Mouse (Mus musculus): ENCODE data around the gene Slc25a25.
A peak's percentile ranks its signal among the peaks of the same experiment; 100 is the strongest.

The Slc25a25 gene

DNA sequence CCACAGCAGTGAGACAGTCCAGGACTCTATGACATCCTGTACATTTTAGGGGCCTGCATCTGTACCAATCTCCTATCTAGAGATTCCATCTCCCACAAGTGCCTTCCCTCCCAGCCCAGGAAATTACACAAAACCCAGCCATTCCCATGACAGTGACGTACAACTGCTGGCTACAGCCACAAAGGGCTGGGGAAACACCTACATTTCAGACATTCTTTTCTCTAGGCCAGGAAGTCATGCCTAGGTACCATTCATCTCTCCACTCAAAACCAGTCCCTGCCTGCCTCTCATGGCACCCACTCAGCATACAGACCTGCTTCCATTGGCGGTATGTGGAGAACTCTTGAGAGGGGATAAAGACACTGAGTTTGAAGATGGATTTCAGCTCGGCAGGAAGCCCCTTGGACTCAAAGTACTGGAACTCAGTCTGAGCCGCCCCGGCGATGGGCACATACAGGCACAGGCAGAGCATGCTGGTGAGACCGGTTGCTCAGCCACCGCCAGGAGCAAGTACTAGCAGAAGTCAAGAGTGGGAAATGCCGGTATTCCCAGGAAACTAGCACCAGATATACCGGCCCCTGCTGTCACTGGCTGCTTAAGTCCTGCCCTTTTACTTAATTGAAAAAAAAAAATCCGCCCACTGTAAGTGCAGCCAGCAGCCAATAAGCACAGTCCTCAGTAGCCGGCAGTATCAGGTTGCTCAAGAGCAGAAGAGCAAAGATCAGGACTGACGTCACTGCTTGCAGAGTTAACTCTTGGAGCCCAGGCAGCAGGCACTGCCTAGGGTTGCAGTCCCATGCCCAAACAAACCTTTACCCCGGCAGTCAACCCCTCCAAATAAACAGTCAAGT lies 27.5 kb downstream of the Slc25a25 start:
- TF ChIP-seq GATA4 (IDR thresholded peaks at IDR 0.05; ENCODE audit: insufficient replicate concordance, low read length): peak; percentile 44; the same call in 1 of the 2 replicates

- no peak for TF ChIP-seq GATA4 (IDR thresholded peaks at IDR 0.05; ENCODE audit: insufficient replicate concordance, low read length)
These were observed 29.4 kb downstream of the Slc25a25 start for GRCm38 (mm10) chr2:32421851-32422251.

GRCm38 (mm10) chr2:32420647-32421046 lies 30.6 kb downstream of the Slc25a25 start:
- TF ChIP-seq GATA4 (IDR thresholded peaks at IDR 0.05; ENCODE audit: insufficient replicate concordance, low read length): no peak

GRCm38 (mm10) chr2:32420066-32420608 lies 31.1 kb downstream of the Slc25a25 start:
- TF ChIP-seq GATA4 (IDR thresholded peaks at IDR 0.05; ENCODE audit: insufficient replicate concordance, low read length): no peak

DNA sequence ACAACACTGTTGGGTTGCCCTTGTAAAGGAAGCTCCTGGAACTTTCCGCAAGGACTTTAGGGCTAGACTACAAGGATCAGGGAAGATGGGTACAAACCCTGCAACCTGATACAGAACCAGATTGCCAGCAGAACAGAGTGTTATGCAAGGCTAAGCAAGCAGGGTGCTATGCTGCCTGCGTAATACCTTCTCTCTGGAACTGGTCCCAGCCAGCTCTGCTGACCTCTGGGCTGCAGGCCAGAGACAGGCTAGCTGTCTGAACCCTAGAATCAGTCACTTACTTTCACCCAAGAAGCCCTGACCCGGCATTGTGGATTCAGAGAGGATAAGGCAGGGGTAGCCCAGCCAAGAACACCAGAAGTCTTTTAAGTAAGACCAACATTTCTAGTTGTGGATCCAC lies 31.9 kb downstream of the Slc25a25 start:
- TF ChIP-seq GATA4 (IDR thresholded peaks at IDR 0.05; ENCODE audit: insufficient replicate concordance, low read length): no peak

DNA sequence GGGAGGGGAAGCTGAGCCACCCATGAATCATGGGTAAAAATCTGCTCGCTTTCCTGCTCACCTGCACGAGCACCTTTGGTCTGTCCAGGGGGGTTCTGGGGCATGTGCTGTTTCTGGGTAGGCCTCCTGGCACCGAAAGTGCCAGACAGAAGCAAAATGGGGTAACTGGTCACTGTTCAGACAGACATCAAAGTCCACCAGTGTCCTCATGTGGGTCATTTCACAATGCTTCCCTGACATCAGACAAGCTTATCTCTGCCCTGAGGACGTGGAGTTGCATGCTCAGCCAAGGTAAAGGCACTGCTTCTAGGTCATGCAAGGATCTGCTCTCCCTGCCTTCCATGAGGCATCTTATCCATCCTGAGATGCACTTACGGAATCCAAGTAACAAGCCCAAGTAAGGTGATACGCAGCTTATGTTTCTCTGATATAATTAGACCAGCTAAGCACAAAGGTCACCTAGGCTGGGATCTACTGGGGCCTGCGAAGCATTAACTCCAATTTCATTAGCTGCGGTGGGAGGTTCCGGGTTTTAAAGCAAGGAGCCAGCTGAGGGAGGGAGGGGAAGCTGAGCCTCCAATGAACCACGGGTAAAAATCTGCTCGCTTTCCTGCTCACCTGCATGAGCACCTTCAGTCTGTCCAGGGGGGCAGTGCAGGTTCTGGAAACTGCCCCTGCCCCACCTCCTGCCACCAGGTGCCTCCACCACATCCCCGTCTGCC lies 32.7 kb downstream of the Slc25a25 start:
- peak; percentile 96 for TF ChIP-seq GATA4 (IDR thresholded peaks at IDR 0.05; ENCODE audit: insufficient replicate concordance, low read length)

- no peak for TF ChIP-seq GATA4 (IDR thresholded peaks at IDR 0.05; ENCODE audit: insufficient replicate concordance, low read length)
These were observed 33.8 kb downstream of the Slc25a25 start for GRCm38 (mm10) chr2:32417486-32417885.

- no peak for TF ChIP-seq GATA4 (IDR thresholded peaks at IDR 0.05; ENCODE audit: insufficient replicate concordance, low read length)
These were observed 34.7 kb downstream of the Slc25a25 start for GRCm38 (mm10) chr2:32416556-32416955.

DNA sequence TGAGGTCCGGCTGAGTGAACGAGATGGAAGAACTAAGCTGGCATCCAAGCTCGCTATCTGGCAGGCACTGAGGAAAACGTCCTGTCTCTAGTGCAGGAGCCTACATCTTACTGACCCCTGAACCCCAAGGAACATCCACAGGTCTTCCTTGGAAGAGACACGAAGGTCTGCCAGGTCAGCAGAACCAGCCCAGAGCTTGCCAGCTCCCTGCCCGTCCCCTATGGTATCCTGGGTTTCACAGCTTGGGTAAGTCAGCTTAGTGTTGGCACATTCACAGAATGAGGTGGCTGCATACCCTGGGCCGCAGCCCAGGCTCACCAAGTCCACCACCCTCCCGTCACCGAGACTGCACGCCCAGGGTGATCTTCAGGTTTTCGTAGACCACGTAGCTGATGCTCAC lies 35.4 kb downstream of the Slc25a25 start:
- no peak for TF ChIP-seq GATA4 (IDR thresholded peaks at IDR 0.05; ENCODE audit: insufficient replicate concordance, low read length)

- TF ChIP-seq GATA4 (IDR thresholded peaks at IDR 0.05; ENCODE audit: insufficient replicate concordance, low read length): no peak
These were observed 37.3 kb downstream of the Slc25a25 start for GRCm38 (mm10) chr2:32413936-32414335.

DNA sequence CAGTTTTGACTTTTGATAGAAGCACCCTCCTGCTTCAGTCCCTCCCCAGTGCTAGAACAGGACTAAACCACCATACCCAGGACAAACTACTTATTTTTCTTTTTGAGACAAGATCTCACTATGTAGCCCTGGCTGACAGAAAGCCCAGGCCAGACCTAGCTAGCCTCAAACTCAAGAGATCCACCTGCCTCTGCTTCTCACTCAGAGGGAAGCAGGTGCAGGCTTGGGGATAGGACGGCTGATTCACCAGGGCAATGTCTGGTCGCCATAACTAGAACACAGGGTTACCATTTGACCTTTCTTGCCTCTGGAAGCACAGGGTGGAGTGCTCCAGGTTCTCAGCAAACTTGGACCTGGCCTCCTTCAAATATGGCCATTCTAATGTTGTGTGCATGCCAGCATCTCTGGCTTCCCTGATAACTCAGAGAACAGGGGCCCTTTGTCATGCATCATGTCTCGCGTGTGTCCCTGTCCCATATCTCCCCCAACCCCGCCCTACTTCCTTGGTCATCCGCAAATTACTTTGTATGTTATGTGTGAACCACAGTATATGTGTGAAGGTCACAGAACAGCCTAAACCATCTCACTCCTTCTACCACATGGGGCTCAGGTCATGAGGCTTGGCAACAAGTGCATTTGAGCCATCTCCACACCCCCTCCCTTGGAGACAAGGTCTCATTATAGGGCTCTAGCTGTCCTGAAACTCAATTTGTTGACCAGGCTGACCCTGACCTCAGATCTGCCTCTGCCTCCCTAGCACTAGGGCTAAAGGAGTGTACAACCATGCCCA lies 38.3 kb downstream of the Slc25a25 start:
- no peak for TF ChIP-seq GATA4 (IDR thresholded peaks at IDR 0.05; ENCODE audit: insufficient replicate concordance, low read length)

GRCm38 (mm10) chr2:32411407-32411806 lies 39.8 kb downstream of the Slc25a25 start:
- TF ChIP-seq GATA4 (IDR thresholded peaks at IDR 0.05; ENCODE audit: insufficient replicate concordance, low read length): no peak

- TF ChIP-seq GATA4 (IDR thresholded peaks at IDR 0.05; ENCODE audit: insufficient replicate concordance, low read length): no peak
These were observed 42.5 kb downstream of the Slc25a25 start for GRCm38 (mm10) chr2:32408429-32409424.

Measured in liver, adult (tissue).